Mouse (Mus musculus) neutrophil, adult 5-6 weeks (primary cell): ENCODE measurements around the gene Itga9. TPM values are rescaled to one million over a fixed set of nuclear protein-coding genes. Genes with fewer than 3 reads are reported as not detected.

Source experiments
- ATAC-seq: fragments of 151-379, 151-347 bp; 2 replicates; pipeline ENCODE4 v1.8.0; 2017; ENCODE audit warnings: mild to moderate bottlenecking, moderate TSS enrichment; ENCODE audit not compliant: insufficient number of reproducible peaks, poor library complexity, low FRiP score, severe bottlenecking; ENCODE audit errors: extremely low read depth
- total RNA-seq: library from RNA; stranded (forward); fragments of 200-1000 nt; gene quantifications from 2 replicates; pipeline ENCODE4 v1.2.3, GENCODE M21; 2017

The Itga9 gene
- total RNA-seq, 1 experiment from 2014 or later, result 0.81 TPM

DNA sequence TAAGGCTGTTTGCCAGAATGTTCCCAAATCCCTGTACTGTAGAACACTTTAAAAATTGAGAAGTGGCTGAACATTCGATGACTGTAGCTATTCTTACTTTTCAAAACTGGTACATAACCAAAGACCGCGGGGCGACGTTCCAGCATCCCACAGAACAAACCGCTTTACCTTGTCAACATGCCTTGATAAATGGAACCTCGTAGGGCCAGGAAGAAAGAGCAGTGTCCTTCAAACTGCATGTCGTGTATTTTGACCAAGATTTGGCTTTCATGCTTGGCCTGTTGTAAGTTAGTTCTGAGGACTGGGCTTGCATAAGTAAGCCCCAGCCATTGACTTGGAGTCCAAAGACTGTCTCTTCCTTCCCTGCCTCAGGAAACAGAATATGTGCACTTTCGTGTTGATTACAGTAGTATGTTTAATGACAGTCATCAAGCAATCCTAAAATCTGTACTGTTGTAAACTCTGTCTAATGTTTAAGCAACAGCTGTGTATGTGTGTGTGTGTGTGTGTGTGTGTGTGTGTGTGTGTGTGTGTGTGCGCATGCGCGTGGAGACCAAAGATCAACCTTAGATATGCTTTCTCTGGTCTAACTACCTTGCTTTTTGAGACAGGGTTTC lies 334.2 kb downstream of the Itga9 start:
- no peak for ATAC-seq

DNA sequence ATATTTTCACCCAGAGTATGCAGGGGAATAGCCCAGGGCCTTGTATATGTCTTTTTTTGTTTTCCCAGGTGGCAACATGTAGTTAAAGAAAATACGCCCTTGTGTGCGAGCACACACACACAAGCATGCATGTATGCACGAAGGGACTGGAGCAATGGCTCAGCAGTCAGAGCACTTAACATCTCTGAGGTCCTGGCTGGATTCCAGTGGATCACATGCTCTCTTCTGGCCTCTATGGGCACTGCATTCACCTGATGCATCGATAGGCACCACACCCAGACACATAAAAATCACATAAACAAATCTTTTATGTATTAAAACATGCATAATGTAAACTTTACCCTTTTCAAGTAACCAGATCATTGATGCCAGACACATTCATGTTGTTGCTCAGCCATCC lies 335.5 kb downstream of the Itga9 start:
- ATAC-seq, result no peak

DNA sequence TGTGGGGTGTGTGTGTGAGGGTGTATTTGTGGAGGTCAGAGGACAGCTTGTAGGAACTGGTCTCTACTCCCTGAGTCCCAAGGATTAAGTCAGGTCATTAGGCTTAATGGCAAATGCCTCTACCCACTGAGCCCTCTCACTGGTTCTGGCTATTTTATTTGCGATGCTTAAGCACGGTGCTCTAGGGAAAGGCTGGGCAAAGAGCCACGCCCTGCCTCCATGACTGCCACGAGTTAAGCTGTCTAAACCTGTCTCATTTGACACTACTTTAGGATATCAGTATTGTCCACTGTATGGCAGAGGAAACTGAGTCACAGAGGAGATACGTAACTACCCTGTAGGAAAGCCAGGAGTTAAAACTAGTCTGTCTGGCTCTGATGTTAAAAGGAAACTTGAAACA lies 337.5 kb downstream of the Itga9 start:
- ATAC-seq, result no peak

DNA sequence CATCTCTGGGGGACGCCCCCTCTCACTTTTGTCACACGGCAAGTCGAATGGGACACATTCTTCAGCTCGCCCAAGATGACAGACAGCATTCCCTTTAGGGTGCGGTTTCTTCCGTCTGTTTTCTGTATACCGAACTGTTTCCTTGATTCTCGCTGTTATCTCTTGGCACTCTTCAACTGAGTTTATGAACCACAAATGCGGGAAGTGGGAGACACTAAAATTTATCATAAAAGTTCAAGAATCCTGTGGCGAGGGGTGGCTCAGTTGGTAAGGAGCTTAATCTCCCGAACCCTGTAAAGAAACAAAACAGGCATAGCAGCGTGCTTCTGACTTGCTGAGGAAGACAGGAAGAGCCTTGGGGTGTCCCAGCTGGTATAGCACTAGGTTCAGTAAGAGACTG lies 337.9 kb downstream of the Itga9 start:
- ATAC-seq, result no peak

DNA sequence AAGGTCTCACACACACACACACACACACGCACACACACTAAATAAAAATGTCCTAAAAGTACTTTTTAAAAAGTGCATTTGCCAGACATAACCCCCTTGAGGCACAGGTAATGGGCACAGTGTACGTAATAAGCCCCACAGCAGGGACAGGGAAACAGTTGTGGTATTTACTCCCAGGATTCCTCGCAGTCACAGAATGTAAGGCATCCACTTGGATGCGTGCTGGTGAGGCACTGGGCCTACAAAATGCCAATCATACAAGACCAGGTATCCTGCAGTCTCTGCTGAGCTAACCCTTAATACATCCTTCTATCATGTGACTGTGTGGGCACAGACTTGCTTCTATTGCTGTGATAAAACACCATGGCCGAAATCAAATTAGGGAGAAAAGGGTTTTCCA lies 342.0 kb downstream of the Itga9 start:
- no peak for ATAC-seq

DNA sequence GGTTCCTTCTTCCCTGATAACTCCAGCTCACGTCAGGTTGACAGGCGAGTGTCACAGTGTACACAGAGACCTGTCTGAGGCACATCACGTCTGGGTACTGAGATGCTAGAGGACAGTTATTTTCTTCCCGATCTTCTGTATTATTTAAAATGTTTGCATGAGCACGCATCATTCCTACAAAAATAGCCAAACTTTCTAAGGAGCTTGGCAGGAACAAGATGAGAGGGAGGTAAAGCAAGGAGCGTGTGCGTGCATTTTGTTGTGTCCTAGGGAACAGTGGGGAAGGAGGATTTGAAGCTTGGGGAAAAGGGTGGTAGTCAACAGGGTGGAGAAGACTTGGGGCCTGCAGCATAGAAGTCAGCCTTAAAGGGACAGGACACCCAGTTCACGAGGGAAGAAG lies 342.6 kb downstream of the Itga9 start:
- ATAC-seq, result no peak

DNA sequence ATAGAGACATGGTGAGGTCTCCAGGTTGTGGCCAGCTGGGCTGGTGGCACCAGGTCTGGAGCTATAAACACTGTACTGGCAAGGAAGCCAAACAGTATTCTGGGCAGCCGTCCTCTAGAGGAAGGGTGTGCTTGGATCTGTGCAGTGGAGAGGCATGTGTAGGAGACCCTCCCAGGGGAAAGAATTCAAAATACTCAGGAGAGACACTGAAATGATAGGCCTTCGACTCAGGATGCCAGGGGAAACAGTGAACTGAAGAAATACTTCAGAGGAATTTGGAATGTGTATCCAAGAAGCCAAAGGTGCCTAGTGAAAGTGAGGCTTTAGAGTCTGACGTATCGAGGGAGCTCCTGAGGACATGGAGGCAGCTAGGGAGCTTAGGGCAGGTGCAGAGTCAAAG lies 343.2 kb downstream of the Itga9 start:
- ATAC-seq, result no peak

DNA sequence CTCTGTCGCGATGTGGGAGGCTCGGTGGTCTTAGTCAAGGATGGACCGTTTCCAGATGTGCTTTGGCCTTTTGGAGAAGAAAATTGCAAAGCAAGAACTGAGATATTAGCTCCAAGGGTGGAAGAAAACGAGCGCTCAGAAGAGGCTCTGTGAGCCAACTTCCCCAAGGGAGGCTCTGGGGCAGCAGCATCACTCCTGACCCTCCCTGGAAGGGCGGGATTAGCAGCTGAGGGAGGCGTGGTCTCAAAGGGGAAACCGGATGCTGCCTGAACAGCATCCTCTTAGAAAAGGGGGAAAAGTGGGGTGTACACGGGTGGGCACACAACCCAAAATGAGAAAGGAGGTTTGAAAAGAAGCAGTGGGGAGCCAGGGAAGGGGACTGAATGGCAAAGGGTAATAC lies 343.6 kb downstream of the Itga9 start:
- no peak for ATAC-seq

Other genes with a start within 250 kb of the Itga9 start
- gene Eomes, start 128.5 kb upstream of the Itga9 start, total RNA-seq, result 1.7 and 2.2 TPM in 2 replicates
- 120 and 135 TPM in 2 replicates for gene Golga4, start 100.4 kb upstream of the Itga9 start, total RNA-seq